Mouse (Mus musculus) heart, postnatal 36 days (tissue): ENCODE data around the gene Ly6g5c. TPM values are rescaled to one million over a fixed set of nuclear protein-coding genes. Genes with fewer than 3 reads are reported as not detected.

Source experiments
- DNase-seq, 2 experiments: peaks; one replicate each; pipeline ENCODE4 v3.0.0; 2021 to 2022
- intact Hi-C: fragments of 180-260 bp; cut with DNase I; formaldehyde crosslinking; loops from one replicate; pipeline ENCODE4 v1.15.1; 2025
- total RNA-seq, 2 experiments: library from RNA; stranded (reverse); gene quantifications; 2 replicates each; pipeline ENCODE4 v1.2.3; 2021

The Ly6g5c gene
- total RNA-seq, 2 experiments from 2014 or later: not detected

GRCm38 (mm10) chr17:35159638-35160037 lies 51.6 kb downstream of the Ly6g5c start:
- no peak for DNase-seq
- intact Hi-C loops: loop anchor here (2.0 to 5.0 kb wide), 2 partner anchors 23 to 32 kb away; partner anchors contain the start of gene D17H6S53E

GRCm38 (mm10) chr17:35161421-35161820 lies 53.3 kb downstream of the Ly6g5c start:
- DNase-seq: no peak
- intact Hi-C loops: loop anchor here (2.0 to 5.0 kb wide), 2 partner anchors 25 to 34 kb away; partner anchors contain the start of gene D17H6S53E

Other genes starting within 250 kb of the Ly6g5c start
- gene Cfb, start 245.8 kb upstream of the Ly6g5c start, total RNA-seq: 1 to 10 TPM; 4.4 to 7.5 TPM
- gene Zbtb12, start 228.8 kb upstream of the Ly6g5c start, total RNA-seq: 1 to 10 TPM; 7.5 to 7.7 TPM
- gene Gm20547, start 226.2 kb upstream of the Ly6g5c start, total RNA-seq: not detected
- gene C2, start 210.0 kb upstream of the Ly6g5c start, total RNA-seq: 1 to 10 TPM; 3.1 to 4.4 TPM
- gene Ehmt2, start 209.8 kb upstream of the Ly6g5c start, total RNA-seq: 10 to 100 TPM; 44.6 to 49.8 TPM
- not detected for gene Slc44a4, start 193.8 kb upstream of the Ly6g5c start, total RNA-seq
- 10 to 100 TPM; 13.2 to 16.5 TPM for gene Neu1, start 177.0 kb upstream of the Ly6g5c start, total RNA-seq
- gene Hspa1b, start 149.0 kb upstream of the Ly6g5c start, total RNA-seq: 1 to 10 TPM; 2.8 to 4.5 TPM
- not detected for gene Gm20481, start 138.4 kb upstream of the Ly6g5c start, total RNA-seq
- 1 to 10 TPM; 4.2 to 4.6 TPM for gene Hspa1a, start 136.1 kb upstream of the Ly6g5c start, total RNA-seq
- 1 to 10 TPM; 7.8 to 9.2 TPM for gene Hspa1l, start 135.6 kb upstream of the Ly6g5c start, total RNA-seq
- 10 to 100 TPM; 16.0 to 17.4 TPM for gene Lsm2, start 126.4 kb upstream of the Ly6g5c start, total RNA-seq
- 10 to 100 TPM; 26.7 to 27.4 TPM for gene Vars, start 107.3 kb upstream of the Ly6g5c start, total RNA-seq
- gene Vwa7, start 91.7 kb upstream of the Ly6g5c start, total RNA-seq: 1 to 10 TPM; 8.4 to 9.3 TPM
- gene Sapcd1, start 80.3 kb upstream of the Ly6g5c start, total RNA-seq: not detected
- under 1 TPM; 0.25 to 0.70 TPM for gene Msh5, start 61.5 kb upstream of the Ly6g5c start, total RNA-seq
- 10 to 100 TPM; 41.7 to 44.0 TPM for gene Clic1, start 58.3 kb upstream of the Ly6g5c start, total RNA-seq
- 10 to 100 TPM; 27.5 to 27.6 TPM for gene Ddah2, start 49.2 kb upstream of the Ly6g5c start, total RNA-seq
- gene Ly6g6c, start 42.9 kb upstream of the Ly6g5c start, total RNA-seq: under 1 TPM in 1 of 2 experiments, not detected in 1; 0.56 TPM
- gene Mpig6b, start 42.1 kb upstream of the Ly6g5c start, total RNA-seq: under 1 TPM; 0.42 to 0.49 TPM
- gene Ly6g6e, start 31.4 kb upstream of the Ly6g5c start, total RNA-seq: not detected
- under 1 TPM; 0.70 to 0.80 TPM for gene Ly6g6d, start 30.2 kb upstream of the Ly6g5c start, total RNA-seq
- gene Ly6g6f, start 22.7 kb upstream of the Ly6g5c start, total RNA-seq: not detected
- gene Abhd16a, start 19.0 kb upstream of the Ly6g5c start, total RNA-seq: 10 to 100 TPM; 54.6 to 61.1 TPM
- not detected for gene Ly6g5b, start 7.1 kb downstream of the Ly6g5c start, total RNA-seq
- gene Gpank1, start 13.2 kb downstream of the Ly6g5c start, total RNA-seq: 1 to 10 TPM; 8.0 to 9.6 TPM
- 100 to 1,000 TPM; 163 to 164 TPM for gene Csnk2b, start 13.8 kb downstream of the Ly6g5c start, total RNA-seq
- 10 to 100 TPM; 25.7 to 26.4 TPM for gene D17H6S53E, start 18.1 kb downstream of the Ly6g5c start, total RNA-seq
- gene Apom, start 23.8 kb downstream of the Ly6g5c start, total RNA-seq: not detected
- gene Bag6, start 26.9 kb downstream of the Ly6g5c start, total RNA-seq: 100 to 1,000 TPM; 243 to 268 TPM
- gene Prrc2a, start 56.6 kb downstream of the Ly6g5c start, total RNA-seq: 100 to 1,000 TPM; 122 to 127 TPM
- 1 to 10 TPM; 2.0 to 6.2 TPM for gene Aif1, start 67.8 kb downstream of the Ly6g5c start, total RNA-seq
- gene Lst1, start 80.2 kb downstream of the Ly6g5c start, total RNA-seq: 1 to 10 TPM; 3.3 to 3.7 TPM
- gene Ltb, start 86.2 kb downstream of the Ly6g5c start, total RNA-seq: 1 to 10 TPM; 1.0 to 1.6 TPM
- gene Tnf, start 93.7 kb downstream of the Ly6g5c start, total RNA-seq: under 1 TPM; 0.53 to 0.57 TPM
- gene Lta, start 97.1 kb downstream of the Ly6g5c start, total RNA-seq: under 1 TPM in 1 of 2 experiments, not detected in 1; 0.19 TPM
- not detected for gene Gm16181, start 112.6 kb downstream of the Ly6g5c start, total RNA-seq
- gene Atp6v1g2, start 125.4 kb downstream of the Ly6g5c start, total RNA-seq: 1 to 10 TPM; 2.0 to 2.6 TPM
- 1 to 10 TPM; 8.0 to 8.5 TPM for gene Nfkbil1, start 127.5 kb downstream of the Ly6g5c start, total RNA-seq
- 10 to 100 TPM; 83.3 to 97.3 TPM for gene Ddx39b, start 133.5 kb downstream of the Ly6g5c start, total RNA-seq
- 100 to 1,000 TPM in 1 of 2 experiments, 10 to 100 TPM in 1; 87.6 to 133 TPM for gene H2-D1, start 154.5 kb downstream of the Ly6g5c start, total RNA-seq
- gene H2-Q1, start 212.1 kb downstream of the Ly6g5c start, total RNA-seq: 1 to 10 TPM; 1.1 to 1.4 TPM
- 1 to 10 TPM in 1 of 2 experiments, under 1 TPM in 1; 0.64 to 1.4 TPM for gene H2-Q2, start 234.0 kb downstream of the Ly6g5c start, total RNA-seq